Mouse (Mus musculus): ENCODE data around the gene Selenok. TPM values are rescaled to one million over a fixed set of nuclear protein-coding genes. Genes with fewer than 3 reads are reported as not detected.

Gene Selenok
- polyA plus RNA-seq, 1 experiment: 41.6 TPM

GRCm38 (mm10) chr14:29988337-29988736 is 20.2 kb downstream of the Selenok start:
- WGBS: 83% methylated on average over 4 of the region's 4 CpGs

GRCm38 (mm10) chr14:29994976-29995375 is 26.9 kb downstream of the Selenok start:
- WGBS: 95% methylated on average over 4 of the region's 4 CpGs
- DNase-seq (ENCODE audit: low read depth, low spot score): no peak

More at GRCm38 (mm10) chr14:29988337-29988736, 20.2 kb downstream of the Selenok start:
- no peak for DNase-seq (ENCODE audit: low read depth, low spot score)

- WGBS: 55% methylated on average over 11 of the region's 11 CpGs
- DNase-seq (ENCODE audit: low read depth, low spot score): no peak
Observed at GRCm38 (mm10) chr14:29996000-29996751, 28.1 kb downstream of the Selenok start.

GRCm38 (mm10) chr14:29997345-29997744 is 29.2 kb downstream of the Selenok start:
- DNase-seq (ENCODE audit: low read depth, low spot score): no peak

GRCm38 (mm10) chr14:29998747-29999474 is 30.8 kb downstream of the Selenok start:
- DNase-seq (ENCODE audit: low read depth, low spot score): no peak
- 61% methylated on average over 13 of the region's 13 CpGs for WGBS

GRCm38 (mm10) chr14:29999475-29999811 is 31.3 kb downstream of the Selenok start:
- DNase-seq (ENCODE audit: low read depth, low spot score): no peak
- WGBS: 44% methylated on average over 3 of the region's 3 CpGs

GRCm38 (mm10) chr14:30008733-30009575 is 40.8 kb downstream of the Selenok start, which contains the start of the genes Il17rb and Chdh:
Gene Il17rb, minus strand, starts transcription at chr14:30008896.
Gene Chdh, plus strand, starts transcription at chr14:30009023.
- WGBS: 5% methylated on average over 54 of the region's 54 CpGs
- peak; percentile 76 for DNase-seq (ENCODE audit: low read depth, low spot score)

GRCm38 (mm10) chr14:30009864-30010560 is 41.9 kb downstream of the Selenok start:
- WGBS: 15% methylated on average over 10 of the region's 10 CpGs
- DNase-seq (ENCODE audit: low read depth, low spot score): peak; percentile 62

GRCm38 (mm10) chr14:30011886-30012560 is 43.9 kb downstream of the Selenok start:
- no peak for DNase-seq (ENCODE audit: low read depth, low spot score)
- WGBS: 41% methylated on average over 10 of the region's 10 CpGs

GRCm38 (mm10) chr14:30014487-30014886 is 46.4 kb downstream of the Selenok start:
- 67% methylated on average over 10 of the region's 10 CpGs for WGBS
- no peak for DNase-seq (ENCODE audit: low read depth, low spot score)

- WGBS: 92% methylated on average over 1 of the region's 1 CpGs
- no peak for DNase-seq (ENCODE audit: low read depth, low spot score)
Observed at GRCm38 (mm10) chr14:30015008-30015407, 46.9 kb downstream of the Selenok start.

- no peak for DNase-seq (ENCODE audit: low read depth, low spot score)
- 73% methylated on average over 5 of the region's 5 CpGs for WGBS
Observed at GRCm38 (mm10) chr14:30016666-30017065, 48.6 kb downstream of the Selenok start.

GRCm38 (mm10) chr14:30017794-30018462 is 49.8 kb downstream of the Selenok start:
- WGBS: 58% methylated on average over 8 of the region's 8 CpGs
- no peak for DNase-seq (ENCODE audit: low read depth, low spot score)

GRCm38 (mm10) chr14:30018463-30018801 is 50.3 kb downstream of the Selenok start:
- no peak for DNase-seq (ENCODE audit: low read depth, low spot score)
- WGBS: 84% methylated on average over 4 of the region's 4 CpGs

- WGBS: 86% methylated on average over 6 of the region's 6 CpGs
- no peak for DNase-seq (ENCODE audit: low read depth, low spot score)
Observed at GRCm38 (mm10) chr14:30018846-30019245, 50.7 kb downstream of the Selenok start.

GRCm38 (mm10) chr14:30019375-30019774 is 51.3 kb downstream of the Selenok start:
- no peak for DNase-seq (ENCODE audit: low read depth, low spot score)
- 95% methylated on average over 8 of the region's 8 CpGs for WGBS

- no peak for DNase-seq (ENCODE audit: low read depth, low spot score)
Observed at GRCm38 (mm10) chr14:30019792-30020575, 51.9 kb downstream of the Selenok start.

GRCm38 (mm10) chr14:30022471-30022870 is 54.4 kb downstream of the Selenok start:
- DNase-seq (ENCODE audit: low read depth, low spot score): no peak
- WGBS: 84% methylated on average over 6 of the region's 6 CpGs

More at GRCm38 (mm10) chr14:30019792-30020575, 51.9 kb downstream of the Selenok start:
- WGBS: 63% methylated on average over 9 of the region's 9 CpGs
